Mouse (Mus musculus) neutrophil, adult 65 days (primary cell): ENCODE results near the gene C2cd6. TPM values are rescaled to one million over a fixed set of nuclear protein-coding genes. Genes with fewer than 3 reads are reported as not detected.

Source experiments
- total RNA-seq: library from RNA; stranded (reverse); gene quantifications from 2 replicates; pipeline ENCODE4 v1.2.4, GENCODE M21; 2023

C2cd6 gene
- not detected in 2 replicates for total RNA-seq

DNA sequence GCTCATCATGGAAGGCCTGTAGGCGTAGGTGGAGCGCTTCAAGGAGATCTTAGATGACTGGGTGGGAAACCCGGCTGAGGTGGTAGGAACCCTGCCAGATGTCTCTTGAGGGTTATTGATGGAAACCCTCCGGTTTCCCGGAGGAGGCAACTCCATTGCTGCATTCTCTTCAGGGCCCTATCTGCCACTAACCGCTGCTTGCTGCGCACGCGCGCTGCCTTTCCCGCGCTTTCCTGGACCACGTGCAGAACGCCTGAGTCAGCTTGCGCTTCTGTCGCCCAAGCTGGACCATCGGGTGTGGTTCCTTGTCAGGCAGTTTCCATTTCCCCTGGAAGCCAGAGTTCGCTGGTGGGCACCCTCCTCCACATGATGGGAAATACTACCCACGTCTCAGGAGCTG, at the start of gene C2cd6:
TSS of gene C2cd6 (minus strand) at position 196 of the 400 bp plus-strand sequence.

DNA sequence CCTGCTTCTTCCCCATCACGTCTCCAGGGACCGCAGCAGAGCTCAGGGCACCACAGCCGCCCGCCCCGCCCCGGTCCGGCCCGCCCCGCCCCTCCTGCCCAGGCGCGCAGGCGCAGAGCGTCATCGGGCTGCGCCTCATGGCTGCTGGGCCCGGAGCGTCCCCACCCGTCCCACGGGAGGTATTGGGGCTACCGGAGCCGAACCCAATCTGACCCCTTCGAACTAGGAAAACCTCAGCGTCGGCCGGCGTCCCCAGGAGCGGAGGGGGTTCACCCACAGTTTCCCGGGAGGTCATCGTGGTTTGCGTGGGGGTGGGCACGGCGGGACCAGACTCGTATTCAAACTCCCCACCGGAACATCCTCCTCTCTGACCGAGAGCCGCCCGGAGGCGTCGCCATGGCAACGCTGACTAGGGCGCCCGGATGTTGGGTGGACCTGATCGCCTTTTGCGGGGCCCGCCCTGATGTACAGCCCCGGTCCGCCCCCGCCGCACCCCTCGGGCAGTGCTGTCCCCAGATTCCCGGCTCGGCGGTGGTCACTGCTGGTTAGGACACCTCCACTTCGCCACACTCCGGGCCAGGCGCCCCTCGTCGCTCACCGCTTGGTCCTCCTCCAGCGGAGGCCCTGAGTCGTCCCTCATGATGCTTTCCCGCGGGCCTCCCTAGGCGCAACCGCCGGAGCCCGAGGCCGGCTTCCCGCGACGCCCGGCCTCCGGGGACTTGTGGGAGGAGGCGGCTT, 25.2 kb upstream of the C2cd6 start, which contains the start of gene Tmem237:
TSS of gene Tmem237 (minus strand) at position 689 of the 738 bp plus-strand sequence.

Other genes with a start within 250 kb of the C2cd6 start
- 59.2 and 72.7 TPM in 2 replicates for gene Trak2, start 121.5 kb downstream of the C2cd6 start, total RNA-seq
- 10.1 and 11.7 TPM in 2 replicates for gene Stradb, start 121.4 kb downstream of the C2cd6 start, total RNA-seq
- gene Tmem237, start 25.5 kb upstream of the C2cd6 start, total RNA-seq, result 2.9 and 3.6 TPM in 2 replicates
- gene Mpp4, start 68.5 kb upstream of the C2cd6 start, total RNA-seq, result 0.32 TPM in 1 of 2 replicates, not detected in the other
- gene Als2, start 142.3 kb upstream of the C2cd6 start, total RNA-seq, result 5.7 and 10.2 TPM in 2 replicates
- not detected in 2 replicates for gene Cdk15, start 162.0 kb upstream of the C2cd6 start, total RNA-seq